Mouse (Mus musculus) forebrain, embryonic 14.5 days (tissue): ENCODE measurements around the gene Myh9. TPM values are rescaled to one million over a fixed set of nuclear protein-coding genes. Genes with fewer than 3 reads are reported as not detected.
A peak's percentile ranks its signal among the peaks of the same experiment; 100 is the strongest.

ENCODE experiments used
- ATAC-seq: fragments of 200-750 bp; cut with Nextera tagmentation; 2 replicates; pipeline ENCODE4 v1.8.0; 2017; ENCODE audit warnings: mild to moderate bottlenecking, moderate library complexity
- DNase-seq: peaks from one replicate; pipeline ENCODE4 v3.0.0-alpha.2; 2015; ENCODE audit warnings: low spot score
- H3K27ac ChIP-seq: fragments of 300-500 bp; sonication (generic); 2 replicates; pipeline ENCODE4 v1.5.1; 2014; ENCODE audit warnings: low read depth, mild to moderate bottlenecking, control low read depth, low read length, moderate library complexity
- H3K27me3 ChIP-seq: fragments of 300-500 bp; sonication (generic); replicated peaks from 2 replicates; pipeline ENCODE4 v1.6.1; 2014; ENCODE audit warnings: low read length, control low read depth, mixed read lengths; ENCODE audit not compliant: control insufficient read depth, insufficient read depth
- H3K36me3 ChIP-seq: fragments of 300-500 bp; sonication (generic); 2 replicates; pipeline ENCODE4 v1.6.1; 2014; ENCODE audit warnings: low read length, control low read depth; ENCODE audit not compliant: control insufficient read depth, insufficient read depth
- H3K4me1 ChIP-seq: fragments of 300-500 bp; sonication (generic); 2 replicates; pipeline ENCODE4 v1.6.1; 2014; ENCODE audit warnings: antibody characterized with exemption, low read length, control low read depth; ENCODE audit not compliant: control insufficient read depth, insufficient read depth
- H3K4me2 ChIP-seq: fragments of 300-500 bp; sonication (generic); 2 replicates; pipeline ENCODE4 v1.6.1; 2014; ENCODE audit warnings: mild to moderate bottlenecking, control low read depth, low read length
- H3K4me3 ChIP-seq: fragments of 300-500 bp; sonication (generic); 2 replicates; pipeline ENCODE4 v1.5.1; 2014; ENCODE audit warnings: low read depth, low read length, control low read depth
- H3K9ac ChIP-seq: fragments of 300-500 bp; sonication (generic); 2 replicates; pipeline ENCODE4 v1.6.1; 2014; ENCODE audit warnings: mild to moderate bottlenecking, low read length, control low read depth, moderate library complexity
- H3K9me3 ChIP-seq: fragments of 300-500 bp; sonication (generic); replicated peaks from 2 replicates; pipeline ENCODE4 v1.6.1; 2016; ENCODE audit warnings: low read length, control low read depth, mixed read lengths; ENCODE audit not compliant: control insufficient read depth
- WGBS: fragments of 180-500 bp; shearing (Covaris S2); extraction: QIAGEN DNeasy Blood & Tissue Kit; methylation state at CpG from one replicate; pipeline ENCODE4 v1.1.7; 2014; 5-methylcytosine and 5-hydroxymethylcytosine counted together
- polyA plus RNA-seq: library from polyadenylated mRNA; unstranded; fragments of >200 nt; fragmentation: Nextera tagmentation; extraction: Ambion mirVana; gene quantifications from 2 replicates; pipeline ENCODE4 v1.2.1, GENCODE M21; 2014

Gene Myh9
- polyA plus RNA-seq, 1 experiment from 2014 or later: 10.8 TPM

DNA sequence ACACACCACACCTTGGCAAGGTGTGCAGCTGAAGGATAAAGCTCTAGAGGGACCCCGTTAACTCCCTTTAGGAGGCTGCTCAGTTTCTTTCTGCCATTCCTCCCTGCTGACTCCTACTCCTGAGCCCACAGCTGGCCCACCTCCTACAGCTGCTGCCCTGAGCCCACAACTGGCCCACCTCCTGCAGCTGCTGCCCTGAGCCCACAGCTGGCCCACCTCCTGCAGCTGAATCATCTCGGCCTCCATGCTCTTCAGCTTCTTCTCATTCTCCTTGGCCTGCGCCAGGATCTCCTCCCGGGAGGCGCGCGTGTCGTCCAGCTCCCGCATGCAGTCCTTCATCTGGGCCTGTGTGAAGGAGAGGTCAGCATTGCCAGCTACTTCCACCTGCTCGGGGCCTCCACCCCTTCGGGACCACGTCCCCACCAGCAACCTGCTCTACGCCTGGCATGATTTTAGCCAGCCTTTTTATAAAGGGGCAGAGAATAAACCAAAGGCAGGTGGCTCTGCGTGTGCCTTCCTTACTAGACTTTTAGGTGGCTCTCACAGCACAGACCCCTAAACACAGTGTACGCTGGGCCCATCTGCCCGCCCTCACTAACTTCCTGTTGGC is 76.4 kb downstream of the Myh9 start:
- peaks cover 95% of the 10 kb centered on the region for H3K36me3 ChIP-seq
- no peaks in the 10 kb centered on the region for H3K4me1 ChIP-seq
- DNase-seq (no peak), ATAC-seq (no peak)
- H3K4me3 ChIP-seq: no peak overlapping the region
- 96% methylated on average over 16 of the region's 16 CpGs for WGBS
- H3K4me2 ChIP-seq: no peak overlapping the region
- no peaks in the 10 kb centered on the region for H3K9me3 ChIP-seq
- no peak overlapping the region for H3K27ac ChIP-seq
- H3K9ac ChIP-seq: no peak overlapping the region
- H3K27me3 ChIP-seq: no peaks in the 10 kb centered on the region

DNA sequence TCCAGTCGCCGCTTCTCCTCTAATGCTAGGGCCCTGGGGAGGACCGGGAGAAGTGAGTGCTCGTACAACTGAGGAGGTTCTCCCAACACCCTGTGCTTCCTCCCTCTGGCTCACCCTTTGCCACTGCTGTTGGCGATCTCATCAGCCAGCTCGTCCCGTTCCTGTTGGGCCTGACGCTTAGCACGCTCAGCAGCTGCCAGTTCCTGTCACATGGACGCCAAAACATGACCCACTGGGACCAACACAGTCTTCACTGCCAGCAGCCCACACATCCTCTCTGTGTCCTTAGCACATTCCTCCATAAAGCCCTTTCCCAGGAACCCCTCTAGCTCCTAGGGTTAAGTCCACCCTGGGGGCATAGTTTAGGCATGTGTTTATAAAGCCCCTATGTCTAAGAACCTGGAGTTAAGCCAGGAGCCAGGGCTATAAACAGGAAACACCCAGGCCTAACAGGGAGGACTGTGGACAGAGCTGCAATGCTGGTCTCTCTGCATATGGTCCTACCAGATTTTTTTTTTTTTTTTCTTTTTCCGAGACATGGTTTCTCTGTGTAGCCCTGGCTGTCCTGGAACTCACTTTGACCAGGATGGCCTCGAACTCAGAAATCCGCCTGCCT is 77.5 kb downstream of the Myh9 start:
- H3K27ac ChIP-seq: no peak overlapping the region
- H3K36me3 ChIP-seq: peaks cover 90% of the 10 kb centered on the region
- DNase-seq: peak; percentile 12
- no peak overlapping the region for H3K4me2 ChIP-seq
- H3K9ac ChIP-seq: no peak overlapping the region
- H3K4me1 ChIP-seq: no peaks in the 10 kb centered on the region
- no peak for ATAC-seq
- H3K9me3 ChIP-seq: no peaks in the 10 kb centered on the region
- WGBS: 82% methylated on average over 13 of the region's 13 CpGs
- H3K27me3 ChIP-seq: no peaks in the 10 kb centered on the region
- no peak overlapping the region for H3K4me3 ChIP-seq

DNA sequence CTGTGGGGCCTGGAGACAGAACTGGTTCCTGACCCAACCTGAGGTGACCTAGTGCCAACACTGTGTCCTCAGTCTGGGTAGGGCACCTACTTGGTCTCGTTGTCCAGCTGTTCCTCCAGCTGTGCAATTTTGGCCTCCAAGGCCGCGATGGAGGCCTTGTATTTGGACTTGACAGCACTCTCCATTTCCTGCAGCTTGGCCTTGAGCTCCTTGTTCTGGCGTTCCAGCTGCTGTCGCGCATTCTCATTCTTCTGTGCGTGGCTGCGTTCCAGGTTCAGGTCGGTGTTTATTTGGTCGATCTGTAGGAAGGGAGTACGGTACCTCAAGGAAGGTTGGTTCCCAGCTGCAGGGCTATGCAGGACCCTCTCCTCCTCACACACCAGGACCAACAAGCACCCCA is 78.3 kb downstream of the Myh9 start:
- peaks cover 82% of the 10 kb centered on the region for H3K36me3 ChIP-seq
- no peaks in the 10 kb centered on the region for H3K27me3 ChIP-seq
- no peaks in the 10 kb centered on the region for H3K9me3 ChIP-seq
- H3K4me3 ChIP-seq: no peak overlapping the region
- no peak for ATAC-seq
- H3K4me1 ChIP-seq: no peaks in the 10 kb centered on the region
- H3K4me2 ChIP-seq: no peak overlapping the region
- H3K27ac ChIP-seq: no peak overlapping the region
- H3K9ac ChIP-seq: no peak overlapping the region
- DNase-seq: no peak
- WGBS: 93% methylated on average over 11 of the region's 11 CpGs

DNA sequence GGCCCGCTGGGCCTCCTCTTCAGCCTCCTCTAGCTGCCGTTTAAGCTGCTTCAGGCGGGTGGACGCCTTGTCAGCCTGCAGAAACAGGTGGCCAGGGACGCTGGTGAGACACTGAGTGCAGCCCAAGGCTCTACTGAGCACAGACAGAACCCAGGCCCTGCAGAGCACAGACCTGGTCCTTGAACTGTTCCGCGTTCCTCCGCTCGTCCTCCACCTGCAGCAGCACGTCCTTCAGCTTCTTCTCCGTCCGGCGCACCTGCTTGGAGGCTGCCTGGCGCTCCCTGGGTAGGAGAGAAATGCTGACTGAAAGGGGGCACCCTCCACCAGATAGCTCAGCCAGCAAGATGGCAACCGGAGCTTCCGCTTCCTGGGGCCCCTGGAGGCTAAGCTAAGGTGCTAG is 78.9 kb downstream of the Myh9 start:
- no peak overlapping the region for H3K4me2 ChIP-seq
- 94% methylated on average over 16 of the region's 16 CpGs for WGBS

DNA sequence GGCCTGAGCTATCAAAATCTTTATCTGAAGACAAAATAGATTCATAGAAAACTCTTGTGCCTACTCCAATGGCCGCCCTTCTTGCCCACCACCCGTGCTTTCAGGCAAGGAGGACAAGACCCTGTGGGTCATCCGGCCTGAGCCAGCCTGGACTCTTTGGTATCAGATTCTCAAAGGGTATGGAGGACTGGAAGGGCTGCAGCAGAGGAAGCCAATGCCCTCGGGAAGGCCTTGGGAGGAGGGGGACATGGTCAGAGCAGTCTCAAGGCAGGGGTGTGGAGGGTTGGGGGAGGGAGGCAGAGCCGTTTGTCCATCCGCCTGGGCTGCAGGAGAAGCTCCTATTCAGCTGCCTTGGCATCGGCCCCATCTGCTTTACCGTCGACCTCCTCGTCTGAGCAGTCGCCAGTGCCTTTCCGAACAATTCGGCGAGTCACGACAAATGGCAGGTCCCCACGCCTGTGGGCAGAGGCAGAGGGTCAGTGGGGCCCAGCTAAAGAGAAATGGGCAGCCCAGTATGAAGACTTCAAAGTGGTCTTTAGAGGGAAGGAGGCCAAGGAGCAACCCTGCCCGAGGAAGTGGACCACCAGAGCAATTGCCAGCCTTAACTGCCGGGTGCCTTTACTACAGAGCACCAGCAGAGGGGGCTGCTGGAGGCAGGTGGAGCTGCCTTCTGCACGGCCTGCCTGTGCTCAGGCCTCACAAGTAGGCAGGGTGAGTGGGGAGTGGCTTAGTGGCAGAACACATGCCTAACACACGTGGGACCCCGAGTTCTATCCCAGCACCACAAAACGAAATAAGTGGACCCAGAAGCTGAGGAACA is 80.2 kb downstream of the Myh9 start:
- Histone ChIP-seq H3K4me2 (no peak overlapping the region), H3K9ac (no peak overlapping the region), H3K4me1 (no peaks in the 10 kb centered on the region), H3K9me3 (no peaks in the 10 kb centered on the region), H3K27me3 (no peaks in the 10 kb centered on the region), H3K36me3 (peaks cover 63% of the 10 kb centered on the region), H3K27ac (no peak overlapping the region), H3K4me3 (no peak overlapping the region)
- no peak for ATAC-seq
- WGBS: 78% methylated on average over 22 of the region's 22 CpGs
- peak; percentile 44 for DNase-seq

More for the DNA sequence above, 78.9 kb downstream of the Myh9 start:
- Histone ChIP-seq H3K36me3 (peaks cover 75% of the 10 kb centered on the region), H3K4me1 (no peaks in the 10 kb centered on the region), H3K9me3 (no peaks in the 10 kb centered on the region), H3K9ac (no peak overlapping the region), H3K27ac (no peak overlapping the region), H3K27me3 (no peaks in the 10 kb centered on the region), H3K4me3 (no peak overlapping the region)
- ATAC-seq: no peak
- DNase-seq: no peak

- H3K36me3 ChIP-seq: peaks cover 56% of the 10 kb centered on the region
- H3K27me3 ChIP-seq: no peaks in the 10 kb centered on the region
- H3K9me3 ChIP-seq: no peaks in the 10 kb centered on the region
- H3K27ac ChIP-seq: no peak overlapping the region
- no peak for ATAC-seq
- no peak overlapping the region for H3K4me3 ChIP-seq
- no peaks in the 10 kb centered on the region for H3K4me1 ChIP-seq
- no peak overlapping the region for H3K4me2 ChIP-seq
- no peak for DNase-seq
- 97% methylated on average over 7 of the region's 7 CpGs for WGBS
- H3K9ac ChIP-seq: no peak overlapping the region
Measured at GRCm38 (mm10) chr15:77761083-77761482, 80.9 kb downstream of the Myh9 start.

GRCm38 (mm10) chr15:77760037-77760436 is 81.9 kb downstream of the Myh9 start:
- peaks cover 45% of the 10 kb centered on the region for H3K36me3 ChIP-seq

GRCm38 (mm10) chr15:77757586-77758226 is 84.3 kb downstream of the Myh9 start:
- Histone ChIP-seq H3K4me3 (no peak overlapping the region), H3K9me3 (no peaks in the 10 kb centered on the region), H3K4me2 (no peak overlapping the region), H3K9ac (no peak overlapping the region), H3K27me3 (no peaks in the 10 kb centered on the region), H3K4me1 (no peaks in the 10 kb centered on the region), H3K36me3 (peaks cover 24% of the 10 kb centered on the region), H3K27ac (no peak overlapping the region)
- 84% methylated on average over 4 of the region's 4 CpGs for WGBS
- ATAC-seq (no peak), DNase-seq (no peak)

More at GRCm38 (mm10) chr15:77760037-77760436, 81.9 kb downstream of the Myh9 start:
- H3K4me1 ChIP-seq: no peaks in the 10 kb centered on the region
- H3K4me2 ChIP-seq: no peak overlapping the region
- no peak overlapping the region for H3K27ac ChIP-seq
- no peak overlapping the region for H3K9ac ChIP-seq
- ATAC-seq: no peak
- H3K27me3 ChIP-seq: no peaks in the 10 kb centered on the region
- DNase-seq: no peak
- no peak overlapping the region for H3K4me3 ChIP-seq
- WGBS: 90% methylated on average over 10 of the region's 16 CpGs
- no peaks in the 10 kb centered on the region for H3K9me3 ChIP-seq
